Mouse (Mus musculus): ENCODE data around the gene Wdr41.
A peak's percentile ranks its signal among the peaks of the same experiment; 100 is the strongest.

The Wdr41 gene

GRCm38 (mm10) chr13:94976219-94977186 is at the start of gene Wdr41:
Gene Wdr41, plus strand, starts transcription at chr13:94976344.
- peak; percentile 87 to 88 for DNase-seq (ENCODE audit: low spot score in 2 of 2)

GRCm38 (mm10) chr13:94928086-94928485 is 48.1 kb upstream of the Wdr41 start:
- DNase-seq (ENCODE audit: low spot score in 2 of 2), result no peak

DNA sequence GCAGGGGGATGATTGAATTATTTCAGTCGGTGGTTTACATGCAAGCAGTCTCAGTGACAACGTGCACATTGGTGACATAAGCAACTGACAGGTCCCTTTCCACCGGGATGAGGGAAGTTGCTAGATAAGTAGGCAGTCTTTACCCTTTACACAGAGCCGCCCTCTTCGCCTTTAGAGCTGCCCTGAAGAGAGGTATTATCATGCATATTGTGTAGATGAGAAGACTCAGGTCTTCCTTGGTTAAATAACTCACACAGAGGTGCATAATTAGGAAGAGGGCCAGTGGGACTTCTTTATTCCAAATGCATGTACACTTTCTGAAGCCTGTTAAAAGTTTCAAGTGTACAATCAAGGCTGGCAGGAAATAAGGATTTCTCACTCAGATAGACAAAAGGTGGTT is 37.7 kb upstream of the Wdr41 start:
- no peak for DNase-seq (ENCODE audit: low spot score in 2 of 2)

DNA sequence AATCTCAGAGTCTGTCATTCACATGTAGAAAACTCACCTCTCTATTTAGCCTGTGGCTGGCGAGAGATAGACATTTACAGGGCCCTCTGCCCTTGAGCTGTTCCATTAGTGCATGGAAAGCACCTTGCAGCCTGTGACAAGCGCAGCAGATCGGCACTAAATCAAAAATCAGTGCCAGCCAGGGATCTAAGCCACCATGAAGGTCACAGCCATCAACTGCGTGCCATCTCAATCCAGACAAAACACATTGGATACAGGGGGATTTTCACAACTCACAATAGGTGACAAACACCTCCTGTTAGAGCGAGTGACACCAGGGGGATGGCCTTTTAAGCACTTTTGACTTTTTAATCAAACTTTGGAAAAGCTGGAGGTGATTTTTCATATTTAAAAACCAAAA is 36.0 kb upstream of the Wdr41 start:
- DNase-seq (ENCODE audit: low spot score in 2 of 2), result no peak

DNA sequence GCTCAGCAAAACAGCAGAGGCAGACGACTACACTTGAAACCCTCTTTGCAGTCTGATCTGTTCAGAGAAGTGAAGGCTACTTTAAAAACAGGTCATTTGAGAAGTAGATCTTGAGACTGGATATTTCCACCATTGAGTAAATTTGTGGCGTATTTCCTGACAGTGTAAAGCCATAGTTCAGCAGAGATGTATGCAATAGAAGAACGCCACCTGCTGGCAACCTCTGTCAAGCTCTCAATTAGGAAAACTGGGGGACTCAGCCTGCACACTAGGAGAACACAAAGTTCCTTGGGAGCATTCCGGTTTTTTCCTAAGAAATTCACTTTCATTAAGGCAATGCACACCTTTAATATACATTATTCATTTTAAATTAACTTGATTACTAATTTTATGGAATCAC is 34.9 kb upstream of the Wdr41 start:
- DNase-seq (ENCODE audit: low spot score in 2 of 2), result no peak

DNA sequence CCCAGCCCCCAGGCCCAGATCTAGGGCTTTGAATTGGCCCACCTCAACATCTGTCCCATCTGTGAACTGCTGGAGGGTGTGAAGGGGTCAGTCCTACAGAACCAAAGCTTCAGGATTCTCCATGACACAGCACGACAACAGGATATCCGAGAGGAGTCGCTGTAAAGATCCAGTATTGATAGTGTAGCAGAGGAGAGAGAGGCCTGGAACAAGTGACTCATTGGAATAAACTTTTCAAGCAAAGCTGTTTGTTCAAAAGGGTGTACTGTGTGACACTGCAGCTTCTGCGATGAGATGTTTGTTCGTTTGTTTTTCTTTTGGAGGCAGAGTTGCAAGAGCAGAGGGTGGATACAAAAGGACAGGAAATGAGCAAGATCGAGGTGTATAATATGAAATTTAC is 20.2 kb upstream of the Wdr41 start:
- DNase-seq (ENCODE audit: low spot score in 2 of 2), result no peak

- no peak for DNase-seq (ENCODE audit: low spot score in 2 of 2)
These were observed 18.2 kb upstream of the Wdr41 start for GRCm38 (mm10) chr13:94957965-94958364.

DNA sequence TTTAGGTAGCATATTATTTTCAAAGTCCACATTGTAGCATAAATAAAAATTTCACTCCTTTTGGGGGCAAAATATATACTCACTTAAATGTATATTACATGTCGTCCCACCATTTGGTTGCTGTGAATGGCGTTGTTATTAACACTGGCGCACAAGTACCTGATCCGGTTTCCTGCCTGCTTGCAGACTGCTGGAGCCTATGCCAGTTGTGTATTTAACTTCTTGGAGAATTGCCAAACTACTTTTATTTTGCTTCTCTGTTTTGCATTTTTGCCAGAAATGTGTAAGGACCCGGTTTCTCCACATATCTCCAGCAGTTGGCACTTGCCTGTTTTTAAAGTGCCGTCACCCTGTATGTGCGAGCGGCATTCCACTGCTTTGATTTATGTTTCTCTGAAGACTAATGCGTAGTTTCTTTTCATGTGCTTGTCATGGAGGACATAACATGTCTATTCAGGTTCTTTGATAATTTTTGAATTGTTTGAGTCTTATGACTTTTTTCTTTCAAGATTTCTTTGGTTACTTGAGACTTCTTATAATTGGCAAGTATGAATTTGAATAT is 6.1 kb upstream of the Wdr41 start:
- no peak for DNase-seq (ENCODE audit: low spot score in 2 of 2)

DNA sequence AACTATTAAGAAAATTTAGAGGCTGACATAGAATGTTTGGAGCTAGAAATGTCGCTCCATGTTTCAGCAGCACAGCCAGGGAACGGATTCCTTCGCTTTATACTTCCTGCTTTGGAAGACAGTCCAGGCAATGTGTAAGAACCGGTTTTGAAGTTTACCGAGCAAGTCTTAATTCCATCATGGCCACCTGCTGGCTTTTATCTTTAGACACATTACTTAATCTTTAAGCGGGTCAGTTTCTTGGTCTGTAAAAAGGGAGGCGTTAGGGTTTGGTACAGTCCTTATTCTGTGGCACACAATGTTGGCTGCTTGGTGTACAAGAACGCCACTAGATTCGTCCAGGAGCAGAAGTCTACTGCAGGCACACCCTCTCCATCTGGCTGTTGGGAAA is 321 bp upstream of the Wdr41 start:
- DNase-seq (ENCODE audit: low spot score in 2 of 2), result no peak

- no peak for DNase-seq (ENCODE audit: low spot score in 2 of 2)
These were observed 2.9 kb downstream of the Wdr41 start for GRCm38 (mm10) chr13:94979081-94979480.

GRCm38 (mm10) chr13:94990516-94990915 is 14.4 kb downstream of the Wdr41 start:
- no peak for DNase-seq (ENCODE audit: low spot score in 2 of 2)

DNA sequence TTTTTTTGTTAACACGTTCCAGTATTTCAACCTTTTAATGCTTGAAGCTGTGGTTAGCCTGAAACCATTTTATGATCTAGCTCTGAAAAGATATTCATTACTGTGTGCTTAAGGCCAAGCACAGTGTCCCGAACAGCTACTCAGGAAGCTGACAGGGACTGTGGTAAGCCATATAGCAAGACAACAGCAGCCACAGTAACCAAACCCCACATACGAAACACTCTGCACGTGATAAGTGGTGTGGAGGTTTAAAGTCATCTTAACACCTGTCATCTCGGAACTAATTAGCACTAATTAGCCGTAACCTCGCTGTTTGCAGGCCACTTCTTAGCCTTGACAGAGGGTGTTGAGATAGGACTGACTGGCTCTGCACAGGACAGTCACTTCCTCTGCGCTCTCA is 31.1 kb downstream of the Wdr41 start:
- DNase-seq (ENCODE audit: low spot score in 2 of 2), result no peak

DNA sequence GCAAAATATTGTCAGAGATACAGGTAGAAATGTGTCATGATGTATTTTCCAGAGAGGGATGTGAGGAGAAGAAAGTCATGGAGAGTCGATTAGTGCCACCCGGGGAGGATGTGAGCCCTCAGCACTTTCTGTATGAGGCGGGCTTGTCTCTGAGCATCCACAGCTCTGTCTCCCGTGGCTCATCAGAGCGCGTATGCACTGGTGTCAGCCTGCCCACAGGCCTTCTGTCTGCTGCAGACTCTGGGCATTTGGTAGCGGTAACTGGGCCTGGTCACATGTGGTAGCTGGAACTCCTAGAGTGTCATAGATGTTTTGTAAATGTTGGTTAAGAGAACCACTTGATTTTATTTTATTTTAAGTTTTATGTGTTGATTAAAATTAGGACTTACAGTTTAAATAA is 33.1 kb downstream of the Wdr41 start:
- DNase-seq (ENCODE audit: low spot score in 2 of 2), result no peak

- DNase-seq (ENCODE audit: low spot score in 2 of 2), result no peak
These were observed 35.6 kb downstream of the Wdr41 start for GRCm38 (mm10) chr13:95011546-95012257.

DNA sequence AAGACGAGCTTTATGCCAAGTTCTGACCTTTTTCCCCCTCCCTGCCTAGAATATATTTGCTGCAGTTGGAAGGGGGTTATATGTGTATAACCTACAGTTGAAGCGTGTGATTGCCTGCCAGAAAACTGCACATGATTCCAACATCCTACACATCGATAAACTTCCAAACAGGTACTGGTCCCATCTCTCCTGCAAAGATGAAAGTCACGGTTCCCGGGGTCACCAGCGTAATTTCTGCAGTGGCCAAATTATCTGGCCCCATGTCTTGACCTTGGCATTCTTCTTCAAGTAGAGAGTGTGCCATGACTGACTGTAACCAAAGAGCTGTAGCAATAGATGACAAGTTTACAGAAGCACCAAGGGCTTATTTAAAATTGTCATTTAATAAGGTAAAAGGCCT is 41.1 kb downstream of the Wdr41 start:
- no peak for DNase-seq (ENCODE audit: low spot score in 2 of 2)

DNA sequence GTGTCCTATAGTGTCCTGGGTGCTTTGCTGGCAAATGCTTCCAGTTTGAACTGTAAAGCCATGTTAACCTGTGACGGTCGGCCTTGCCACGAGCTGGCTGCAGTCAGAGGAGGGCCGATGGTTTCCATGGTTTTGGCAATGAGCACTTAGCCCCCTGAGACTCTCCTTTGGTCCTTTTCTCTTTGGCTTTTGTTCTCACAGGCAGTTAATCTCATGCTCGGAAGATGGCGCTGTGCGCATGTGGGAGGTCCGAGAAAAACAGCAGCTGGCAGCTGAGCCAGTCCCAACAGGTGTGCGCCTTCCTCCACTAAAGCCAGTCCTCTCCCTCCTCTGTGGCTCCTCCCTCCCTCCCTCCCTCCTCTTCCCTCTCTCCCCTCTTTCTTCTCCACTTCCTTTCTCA is 41.8 kb downstream of the Wdr41 start:
- DNase-seq (ENCODE audit: low spot score in 2 of 2), result peak; percentile 39 to 66

- no peak for DNase-seq (ENCODE audit: low spot score in 2 of 2)
These were observed 43.2 kb downstream of the Wdr41 start for GRCm38 (mm10) chr13:95019345-95019744.

- DNase-seq (ENCODE audit: low spot score in 2 of 2), result no peak
These were observed 44.1 kb downstream of the Wdr41 start for GRCm38 (mm10) chr13:95020216-95020615.

- no peak for DNase-seq (ENCODE audit: low spot score in 2 of 2)
These were observed 54.7 kb downstream of the Wdr41 start for GRCm38 (mm10) chr13:95030828-95031227.

- no peak for DNase-seq (ENCODE audit: low spot score in 2 of 2)
These were observed 56.1 kb downstream of the Wdr41 start for GRCm38 (mm10) chr13:95032127-95032831.

DNA sequence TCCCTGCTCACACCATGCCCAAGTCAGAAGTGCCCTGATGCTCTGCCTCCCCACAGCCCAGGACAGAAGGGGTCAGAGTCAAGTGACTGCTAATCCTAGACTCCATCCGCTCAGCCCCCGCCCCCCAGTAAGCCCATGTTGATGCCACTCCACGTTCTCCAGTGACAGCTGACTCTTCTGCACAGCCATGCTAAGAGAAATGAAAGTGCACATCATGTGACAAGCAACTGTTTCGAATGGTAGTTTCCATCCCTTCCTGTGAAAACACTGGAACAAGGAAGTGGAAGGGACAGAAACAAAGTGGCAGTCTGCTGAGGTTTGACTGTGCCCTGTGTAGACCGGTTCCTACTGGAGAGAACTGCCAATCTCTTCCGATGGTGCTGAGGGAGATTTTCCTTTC is 56.8 kb downstream of the Wdr41 start:
- no peak for DNase-seq (ENCODE audit: low spot score in 2 of 2)

DNA sequence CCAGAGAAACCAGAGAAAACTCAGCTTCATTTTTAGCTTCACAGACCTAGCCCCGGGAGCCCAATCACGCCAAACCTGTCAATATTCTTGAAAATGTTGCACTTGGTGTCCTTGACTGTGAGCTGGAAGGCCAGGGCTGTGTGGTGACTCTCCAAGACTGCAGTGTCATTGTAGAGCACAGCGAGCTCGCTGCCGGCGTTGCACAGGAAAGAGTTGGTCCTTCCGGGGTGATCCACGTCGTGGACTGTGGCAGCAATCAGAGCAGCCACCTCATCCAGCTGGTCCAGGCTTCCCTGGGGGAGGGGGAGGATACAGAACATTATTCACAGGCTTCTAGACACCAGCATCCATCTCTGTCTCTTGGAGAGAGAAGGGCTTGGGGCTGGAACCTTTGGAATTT is 58.0 kb downstream of the Wdr41 start:
- no peak for DNase-seq (ENCODE audit: low spot score in 2 of 2)

Data from urinary bladder, postnatal 4 days (tissue).